Mouse (Mus musculus): Measurements from ENCODE around the gene Ubl5. TPM values are rescaled to one million over a fixed set of nuclear protein-coding genes. Genes with fewer than 3 reads are reported as not detected.

Gene Ubl5
- 160 and 168 TPM in 2 replicates for polyA plus RNA-seq (2012; rRNA removed; ENCODE audit: low replicate concordance)

DNA sequence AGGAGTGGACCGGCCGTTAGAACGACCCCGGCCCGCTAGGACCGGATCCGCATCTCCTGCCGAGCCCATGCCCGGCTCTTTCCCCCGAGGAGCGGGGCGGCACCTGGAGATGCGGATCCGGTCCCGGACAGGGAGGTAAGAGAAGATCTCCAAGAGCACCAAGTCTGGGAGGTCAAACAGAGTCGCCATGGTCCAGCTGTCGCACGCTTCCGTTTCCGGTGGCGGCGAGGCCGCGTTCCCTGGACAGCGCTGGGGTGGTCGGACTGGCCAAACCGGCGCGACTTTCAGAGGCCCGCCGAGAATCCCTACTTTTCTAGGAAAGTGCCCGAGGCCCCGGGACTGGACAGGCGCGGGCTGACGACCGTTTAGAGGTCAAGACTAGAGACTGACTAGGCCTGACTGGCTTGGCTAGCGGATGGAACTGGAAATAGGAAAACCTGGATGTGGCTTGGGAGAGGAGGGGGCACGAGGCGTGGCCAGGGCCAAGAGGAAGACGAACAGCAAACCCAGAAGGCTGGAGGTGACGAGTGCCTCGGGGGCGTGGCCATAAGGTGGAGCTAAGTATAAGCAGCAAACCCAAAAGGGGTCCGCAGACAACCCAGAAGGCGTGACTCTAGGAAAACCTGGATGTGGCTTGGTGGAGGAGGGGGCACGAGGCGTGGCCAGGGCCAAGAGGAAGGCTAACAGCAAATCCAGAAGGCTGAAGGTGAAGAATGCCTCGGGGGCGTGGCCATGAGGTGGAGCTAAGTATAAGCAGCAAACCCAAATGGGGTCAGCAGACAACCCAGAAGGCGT, at the start of gene Ubl5:
Gene Ubl5 (plus strand): TSS at position 778 of the 795 bp plus-strand sequence.

DNA sequence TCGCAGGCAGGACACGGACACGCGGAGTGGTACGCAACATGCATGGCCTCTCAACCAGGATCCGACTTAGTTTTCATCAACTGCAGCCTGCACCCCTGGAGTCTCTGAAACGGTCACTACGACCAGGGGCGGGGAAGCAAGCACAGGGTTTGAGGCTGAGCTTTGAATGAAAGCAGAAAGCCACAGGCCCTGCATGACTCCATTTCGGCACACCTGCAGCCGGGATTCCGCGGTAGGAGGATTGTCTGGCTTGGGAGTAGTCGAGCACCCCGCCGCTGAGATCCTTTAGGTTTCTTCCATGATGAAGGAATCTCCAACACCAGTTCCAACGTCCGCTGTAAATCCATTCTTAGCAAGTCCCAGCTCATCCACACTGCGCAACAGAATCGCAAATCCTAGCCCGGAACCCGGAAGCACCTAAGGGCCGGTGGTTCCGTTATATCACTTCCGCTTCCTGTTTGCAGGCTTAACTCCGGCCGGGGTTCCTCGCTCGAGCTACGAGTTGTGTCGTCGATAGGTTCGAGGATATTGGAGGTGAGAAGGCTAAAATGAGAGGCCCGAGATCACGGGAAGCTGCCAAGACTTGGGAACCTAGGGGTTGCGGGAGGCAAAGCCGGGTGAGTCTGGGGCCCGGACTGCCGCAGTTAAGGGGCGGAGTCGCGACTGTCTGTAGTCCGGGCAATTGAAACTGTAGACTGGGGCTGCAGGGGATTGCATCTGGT, 1.8 kb downstream of the Ubl5 start, which contains the start of gene Fbxl12:
Gene Fbxl12 (minus strand): TSS at position 408 of the 722 bp plus-strand sequence.

DNA sequence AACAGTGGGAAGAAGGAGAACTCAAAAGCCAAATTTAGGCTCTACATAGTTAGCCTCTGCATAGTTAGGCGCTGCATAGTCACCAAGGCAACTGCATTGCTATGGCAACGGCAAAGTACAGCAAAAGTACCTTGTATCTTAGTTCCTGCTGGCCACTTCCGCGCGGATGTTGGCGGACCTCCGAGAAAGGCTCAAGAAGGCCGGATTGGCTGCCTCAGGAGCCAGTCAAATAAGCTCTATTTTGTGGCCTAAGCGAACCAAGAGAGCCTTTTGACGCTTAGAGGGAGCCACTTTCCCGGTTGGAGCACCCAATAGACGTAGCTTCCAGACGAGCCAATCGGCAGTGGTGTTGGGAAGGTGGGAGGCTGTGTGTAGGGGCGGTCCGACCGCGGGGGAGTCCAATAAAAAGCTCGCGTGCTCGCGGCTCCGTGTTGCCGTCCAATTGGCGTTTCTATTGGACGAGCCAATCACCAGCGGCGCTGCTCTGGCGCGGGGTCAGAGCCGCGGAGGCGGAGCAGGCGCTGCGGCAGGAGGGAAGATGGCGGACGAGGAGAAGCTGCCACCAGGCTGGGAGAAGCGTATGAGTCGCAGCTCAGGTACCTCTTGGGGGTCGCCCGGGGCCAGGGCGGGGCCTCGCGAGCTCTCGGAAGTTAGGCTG, 9.1 kb downstream of the Ubl5 start, which contains the start of gene Pin1:
Gene Pin1 (plus strand): TSS at position 494 of the 658 bp plus-strand sequence.

Other genes with a start within 250 kb of the Ubl5 start
- gene Zfp26, start 182.7 kb upstream of the Ubl5 start, polyA plus RNA-seq (2012; rRNA removed; ENCODE audit: low replicate concordance): 2.7 and 4.2 TPM in 2 replicates
- gene Zfp426, start 150.1 kb upstream of the Ubl5 start, polyA plus RNA-seq (2012; rRNA removed; ENCODE audit: low replicate concordance): 6.2 and 8.7 TPM in 2 replicates
- 8.6 and 14.9 TPM in 2 replicates for gene Zfp266, start 121.5 kb upstream of the Ubl5 start, polyA plus RNA-seq (2012; rRNA removed; ENCODE audit: low replicate concordance)
- 3.9 and 4.2 TPM in 2 replicates for gene Zfp846, start 61.6 kb upstream of the Ubl5 start, polyA plus RNA-seq (2012; rRNA removed; ENCODE audit: low replicate concordance)
- gene Fbxl12, start 1.9 kb downstream of the Ubl5 start, polyA plus RNA-seq (2012; rRNA removed; ENCODE audit: low replicate concordance): 27.8 and 28.1 TPM in 2 replicates
- 20.4 and 23.5 TPM in 2 replicates for gene Pin1, start 9.2 kb downstream of the Ubl5 start, polyA plus RNA-seq (2012; rRNA removed; ENCODE audit: low replicate concordance)
- 10.2 and 13.3 TPM in 2 replicates for gene Olfm2, start 103.5 kb downstream of the Ubl5 start, polyA plus RNA-seq (2012; rRNA removed; ENCODE audit: low replicate concordance)
- gene Col5a3, start 172.2 kb downstream of the Ubl5 start, polyA plus RNA-seq (2012; rRNA removed; ENCODE audit: low replicate concordance): 60.3 and 277 TPM in 2 replicates
- not detected in 2 replicates for gene Rdh8, start 175.6 kb downstream of the Ubl5 start, polyA plus RNA-seq (2012; rRNA removed; ENCODE audit: low replicate concordance)
- gene A230050P20Rik, start 225.8 kb downstream of the Ubl5 start, polyA plus RNA-seq (2012; rRNA removed; ENCODE audit: low replicate concordance): 48.6 and 128 TPM in 2 replicates
- 4.5 and 5.8 TPM in 2 replicates for gene Angptl6, start 236.8 kb downstream of the Ubl5 start, polyA plus RNA-seq (2012; rRNA removed; ENCODE audit: low replicate concordance)
- gene Ppan, start 245.3 kb downstream of the Ubl5 start, polyA plus RNA-seq (2012; rRNA removed; ENCODE audit: low replicate concordance): 28.2 and 102 TPM in 2 replicates